Mouse (Mus musculus): ENCODE measurements around the gene Grifin. TPM values are rescaled to one million over a fixed set of nuclear protein-coding genes. Genes with fewer than 3 reads are reported as not detected.

Grifin gene
- polyA plus RNA-seq, 1 experiment from 2014 or later, result not detected

DNA sequence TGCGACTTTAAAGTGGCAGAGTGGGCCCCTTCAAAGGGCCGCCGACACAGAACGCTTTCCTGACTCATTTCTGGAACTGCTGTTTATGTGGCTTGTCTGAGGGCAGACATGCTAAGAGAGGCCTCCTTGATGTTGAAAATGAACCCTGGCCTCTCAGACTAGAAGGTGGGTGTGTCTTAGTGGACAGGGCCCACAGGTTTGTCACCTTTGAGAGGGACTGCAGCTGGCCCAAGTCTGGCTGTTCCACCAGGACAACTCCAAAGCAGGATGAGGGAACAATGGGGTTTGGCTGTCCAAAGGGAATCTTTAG is 47.0 kb downstream of the Grifin start:
- DNase-seq (ENCODE audit: low spot score), result no peak
- Histone ChIP-seq H3K27me3 (replicated peaks; ENCODE audit: control insufficient read depth, insufficient read depth, low read length) (no peaks in the 10 kb centered on the region), H3K4me2 (ENCODE audit: low read length) (no peak overlapping the region), H3K4me3 (ENCODE audit: low read depth, low read length) (no peak overlapping the region), H3K9ac (ENCODE audit: low read length) (no peak overlapping the region), H3K9me3 (replicated peaks; ENCODE audit: control insufficient read depth, low read length) (no peaks in the 10 kb centered on the region), H3K27ac (ENCODE audit: low read depth, low read length) (no peak overlapping the region), H3K36me3 (ENCODE audit: control insufficient read depth, insufficient read depth, low read length) (no peaks in the 10 kb centered on the region), H3K4me1 (ENCODE audit: control insufficient read depth, insufficient read depth, low read length) (no peaks in the 10 kb centered on the region)
- 88% methylated on average over 4 of the region's 4 CpGs for WGBS
- ATAC-seq, result no peak

DNA sequence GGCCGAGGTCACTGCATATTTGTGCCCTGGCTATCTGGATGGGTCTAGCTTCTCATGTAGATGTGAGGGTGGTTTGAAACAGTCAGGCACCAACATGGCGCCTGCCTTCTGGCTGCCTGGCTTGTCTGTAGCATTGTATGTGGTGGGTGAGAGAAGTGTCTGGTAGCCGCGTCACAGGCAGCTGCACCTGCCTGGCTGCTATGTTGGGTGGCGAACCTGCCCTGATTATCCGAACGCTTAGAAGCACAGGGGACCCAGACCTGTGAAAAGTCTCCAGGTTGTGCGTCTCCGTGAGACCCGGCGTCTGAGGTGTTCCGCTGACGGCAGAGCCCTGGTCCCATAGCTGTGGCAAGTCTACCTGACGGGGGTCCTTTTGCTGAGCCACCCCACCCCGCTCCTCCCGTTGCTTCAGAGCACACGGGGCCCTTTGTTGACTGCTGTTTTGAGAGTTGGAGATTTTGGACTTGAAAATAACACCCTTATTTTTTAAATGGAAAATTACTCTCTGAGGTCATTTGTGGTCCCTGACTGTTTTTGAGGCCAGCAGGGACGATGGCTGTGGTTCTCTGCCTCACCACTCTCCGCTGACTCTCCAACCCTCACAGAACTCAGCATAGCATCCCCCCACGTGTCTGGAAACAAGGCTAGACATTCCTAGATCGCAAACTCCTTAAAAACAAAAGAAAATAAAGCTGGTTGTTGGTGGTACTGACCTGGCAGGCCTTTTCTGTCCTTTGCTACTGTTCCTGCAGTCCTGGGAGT is 47.5 kb downstream of the Grifin start:
- H3K36me3 ChIP-seq (ENCODE audit: control insufficient read depth, insufficient read depth, low read length), result no peaks in the 10 kb centered on the region
- no peak overlapping the region for H3K9ac ChIP-seq (ENCODE audit: low read length)
- H3K4me1 ChIP-seq (ENCODE audit: control insufficient read depth, insufficient read depth, low read length), result no peaks in the 10 kb centered on the region
- ATAC-seq (no peak), DNase-seq (ENCODE audit: low spot score) (no peak)
- no peak overlapping the region for H3K27ac ChIP-seq (ENCODE audit: low read depth, low read length)
- H3K4me2 ChIP-seq (ENCODE audit: low read length), result no peak overlapping the region
- no peaks in the 10 kb centered on the region for H3K9me3 ChIP-seq (replicated peaks; ENCODE audit: control insufficient read depth, low read length)
- no peak overlapping the region for H3K4me3 ChIP-seq (ENCODE audit: low read depth, low read length)
- H3K27me3 ChIP-seq (replicated peaks; ENCODE audit: control insufficient read depth, insufficient read depth, low read length), result no peaks in the 10 kb centered on the region
- 92% methylated on average over 21 of the region's 21 CpGs for WGBS

DNA sequence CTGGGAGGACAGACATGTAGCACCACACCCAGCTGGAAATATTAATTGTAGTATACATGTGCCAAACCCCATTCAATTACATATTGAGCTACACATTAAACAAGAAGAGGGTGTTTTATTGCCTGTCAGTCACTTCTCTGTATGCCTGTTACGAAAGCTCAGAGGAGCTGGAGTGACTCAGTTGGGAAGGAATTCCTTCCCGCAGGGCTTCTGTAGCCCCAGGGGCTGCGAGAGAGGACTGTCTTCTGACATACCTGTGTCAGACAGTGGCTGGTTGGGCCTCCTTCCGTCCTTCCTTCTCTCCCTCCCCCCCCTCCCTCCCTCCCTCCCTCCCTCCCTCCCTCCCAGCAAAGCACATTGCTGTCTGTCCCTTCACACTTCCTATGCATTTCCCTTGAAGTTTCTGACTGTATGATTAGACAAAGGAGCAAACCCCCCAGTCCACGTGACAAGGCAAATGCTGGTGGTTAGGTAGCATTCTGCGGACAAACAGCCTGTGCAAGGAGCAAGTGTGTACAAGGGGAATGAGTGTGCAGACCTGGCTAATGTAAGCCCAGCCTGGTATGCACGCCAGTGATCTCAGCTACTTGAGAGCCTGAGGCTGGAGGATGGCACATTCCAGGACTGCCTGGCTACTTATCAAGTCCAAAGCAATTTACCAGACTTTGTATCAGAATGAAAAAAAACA is 49.9 kb downstream of the Grifin start:
- WGBS, result 55% methylated on average over 7 of the region's 7 CpGs
- Histone ChIP-seq H3K4me1 (ENCODE audit: control insufficient read depth, insufficient read depth, low read length) (peaks cover 7% of the 10 kb centered on the region), H3K4me3 (ENCODE audit: low read depth, low read length) (no peak overlapping the region), H3K27me3 (replicated peaks; ENCODE audit: control insufficient read depth, insufficient read depth, low read length) (no peaks in the 10 kb centered on the region), H3K36me3 (ENCODE audit: control insufficient read depth, insufficient read depth, low read length) (no peaks in the 10 kb centered on the region), H3K27ac (ENCODE audit: low read depth, low read length) (peak overlapping the region; percentile 48; the same call in 1 of the 2 replicates), H3K9ac (ENCODE audit: low read length) (no peak overlapping the region), H3K4me2 (ENCODE audit: low read length) (no peak overlapping the region), H3K9me3 (replicated peaks; ENCODE audit: control insufficient read depth, low read length) (no peaks in the 10 kb centered on the region)
- no peak for ATAC-seq
- DNase-seq (ENCODE audit: low spot score), result no peak

DNA sequence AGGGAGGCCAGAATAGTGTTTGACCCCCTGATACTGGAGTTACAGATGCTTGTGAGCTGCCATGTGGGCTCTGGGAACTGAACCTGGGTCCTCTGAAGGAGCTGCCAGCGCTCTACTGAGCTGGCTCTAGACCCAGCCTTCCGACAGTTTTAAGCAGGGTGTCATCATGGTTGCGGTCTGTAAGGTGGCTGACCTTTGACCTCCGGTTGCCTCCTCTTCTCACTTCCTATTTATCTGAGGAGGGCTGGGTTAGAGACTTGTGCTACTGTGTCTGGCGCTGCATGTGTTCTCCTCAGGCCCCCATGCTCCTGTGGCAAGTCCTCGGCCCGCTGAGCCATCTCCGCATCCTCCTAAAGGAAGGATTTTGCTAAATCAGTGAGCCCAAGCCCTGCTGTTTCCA is 51.0 kb downstream of the Grifin start:
- DNase-seq (ENCODE audit: low spot score) (no peak), ATAC-seq (no peak)
- no peaks in the 10 kb centered on the region for H3K9me3 ChIP-seq (replicated peaks; ENCODE audit: control insufficient read depth, low read length)
- WGBS, result 81% methylated on average over 8 of the region's 8 CpGs
- no peaks in the 10 kb centered on the region for H3K36me3 ChIP-seq (ENCODE audit: control insufficient read depth, insufficient read depth, low read length)
- no peak overlapping the region for H3K4me3 ChIP-seq (ENCODE audit: low read depth, low read length)
- H3K4me2 ChIP-seq (ENCODE audit: low read length), result no peak overlapping the region
- no peak overlapping the region for H3K27ac ChIP-seq (ENCODE audit: low read depth, low read length)
- no peaks in the 10 kb centered on the region for H3K27me3 ChIP-seq (replicated peaks; ENCODE audit: control insufficient read depth, insufficient read depth, low read length)
- H3K9ac ChIP-seq (ENCODE audit: low read length), result no peak overlapping the region
- H3K4me1 ChIP-seq (ENCODE audit: control insufficient read depth, insufficient read depth, low read length), result peaks cover 11% of the 10 kb centered on the region

Other genes starting within 250 kb of the Grifin start
- 29.2 and 32.4 TPM in 2 replicates for gene Mad1l1, start 243.5 kb downstream of the Grifin start, polyA plus RNA-seq (2014; fragmentation: Nextera tagmentation; extraction: Ambion mirVana)
- gene Nudt1, start 243.4 kb downstream of the Grifin start, polyA plus RNA-seq (2014; fragmentation: Nextera tagmentation; extraction: Ambion mirVana), result 18.3 and 24.5 TPM in 2 replicates
- 24.5 and 28.3 TPM in 2 replicates for gene Mrm2, start 233.2 kb downstream of the Grifin start, polyA plus RNA-seq (2014; fragmentation: Nextera tagmentation; extraction: Ambion mirVana)
- 7.9 and 9.4 TPM in 2 replicates for gene Snx8, start 175.8 kb downstream of the Grifin start, polyA plus RNA-seq (2014; fragmentation: Nextera tagmentation; extraction: Ambion mirVana)
- 97.8 and 107 TPM in 2 replicates for gene Eif3b, start 145.7 kb downstream of the Grifin start, polyA plus RNA-seq (2014; fragmentation: Nextera tagmentation; extraction: Ambion mirVana)
- not detected in 2 replicates for gene Gm4869, start 119.4 kb downstream of the Grifin start, polyA plus RNA-seq (2014; fragmentation: Nextera tagmentation; extraction: Ambion mirVana)
- gene Chst12, start 59.5 kb downstream of the Grifin start, polyA plus RNA-seq (2014; fragmentation: Nextera tagmentation; extraction: Ambion mirVana), result 11.6 and 15.3 TPM in 2 replicates
- gene Lfng, start 42.2 kb upstream of the Grifin start, polyA plus RNA-seq (2014; fragmentation: Nextera tagmentation; extraction: Ambion mirVana), result 30.9 TPM in 2 replicates
- 65.8 and 72.3 TPM in 2 replicates for gene Ttyh3, start 84.0 kb upstream of the Grifin start, polyA plus RNA-seq (2014; fragmentation: Nextera tagmentation; extraction: Ambion mirVana)
- gene Iqce, start 137.3 kb upstream of the Grifin start, polyA plus RNA-seq (2014; fragmentation: Nextera tagmentation; extraction: Ambion mirVana), result 13.4 and 18.9 TPM in 2 replicates
- 14.3 and 19.8 TPM in 2 replicates for gene Brat1, start 139.9 kb upstream of the Grifin start, polyA plus RNA-seq (2014; fragmentation: Nextera tagmentation; extraction: Ambion mirVana)
- gene Amz1, start 159.1 kb upstream of the Grifin start, polyA plus RNA-seq (2014; fragmentation: Nextera tagmentation; extraction: Ambion mirVana), result 2.6 and 3.6 TPM in 2 replicates

All from forebrain, embryonic 14.5 days (tissue).